ENCODE assay signal across 30 mouse cellular contexts in genomic region chr9:80179688-80180087, GRCm38 (mm10). TPM values are rescaled to one million over a fixed set of nuclear protein-coding genes. Genes with fewer than 3 reads are reported as not detected.
DNase-seq lines count a peak whose midpoint lies in the region; ATAC-seq lines count a peak whose summit lies in the region.
"Had no signal": no experiment of that assay in that cellular context is flagged by ENCODE, and none has a peak within 500 bp of the region (broad histone marks: within the 10 kb centered on the region; RNA-seq: fewer than 3 reads in every experiment).

No protein-coding gene starts in this region.

- no peaks in the 10 kb centered on the region for H3K27me3 ChIP-seq in heart, embryonic 11.5 days (ENCODE audit: control insufficient read depth, insufficient read depth, low read length)
- H3K27me3 ChIP-seq in stomach, embryonic 14.5 days (ENCODE audit: control insufficient read depth, insufficient read depth, low read length) = no peaks in the 10 kb centered on the region
- no peaks in the 10 kb centered on the region for H3K27me3 ChIP-seq in midbrain, embryonic 10.5 days (ENCODE audit: low read depth, poor library complexity, severe bottlenecking)
- H3K27me3 ChIP-seq: CH12.LX; embryonic facial prominence, embryonic 12.5 days; embryonic facial prominence, embryonic 15.5 days; heart, embryonic 12.5 days; heart, embryonic 15.5 days; hindbrain, embryonic 12.5 days; intestine, embryonic 15.5 days had no signal

- no peak overlapping the region for H3K9ac ChIP-seq in heart, embryonic 11.5 days (ENCODE audit: low read depth, low read length)
- H3K9ac ChIP-seq in stomach, embryonic 14.5 days (replicated peaks; ENCODE audit: low read depth, low read length) = no peak overlapping the region
- H3K9ac ChIP-seq: embryonic facial prominence, embryonic 12.5 days; embryonic facial prominence, embryonic 15.5 days; forebrain, postnatal 0 days; heart, embryonic 12.5 days; heart, embryonic 15.5 days; hindbrain, embryonic 12.5 days; intestine, embryonic 15.5 days had no signal

- no peaks in the 10 kb centered on the region for H3K36me3 ChIP-seq in heart, embryonic 11.5 days (ENCODE audit: control insufficient read depth, insufficient read depth, low read length)
- no peaks in the 10 kb centered on the region for H3K36me3 ChIP-seq in stomach, embryonic 14.5 days (ENCODE audit: control insufficient read depth, insufficient read depth, low read length)
- H3K36me3 ChIP-seq in midbrain, embryonic 10.5 days = no peaks in the 10 kb centered on the region
- H3K36me3 ChIP-seq: embryonic facial prominence, embryonic 12.5 days; embryonic facial prominence, embryonic 15.5 days; G1E; heart, embryonic 12.5 days; heart, embryonic 15.5 days; hindbrain, embryonic 12.5 days; intestine, embryonic 15.5 days had no signal

- no peak overlapping the region for H3K4me2 ChIP-seq in heart, embryonic 11.5 days
- no peak overlapping the region for H3K4me2 ChIP-seq in stomach, embryonic 14.5 days (replicated peaks; ENCODE audit: low read depth, low read length)
- H3K4me2 ChIP-seq: embryonic facial prominence, embryonic 12.5 days; embryonic facial prominence, embryonic 15.5 days; heart, embryonic 12.5 days; heart, embryonic 15.5 days; hindbrain, embryonic 12.5 days; intestine, embryonic 15.5 days had no signal

- no peak overlapping the region for H3K4me3 ChIP-seq in heart, embryonic 11.5 days (ENCODE audit: low read depth, low read length)
- no peak overlapping the region for H3K4me3 ChIP-seq in stomach, embryonic 14.5 days (ENCODE audit: low read depth, low read length)
- no peak overlapping the region for H3K4me3 ChIP-seq in midbrain, embryonic 10.5 days
- H3K4me3 ChIP-seq: embryonic facial prominence, embryonic 12.5 days; embryonic facial prominence, embryonic 15.5 days; gastrocnemius, adult 2 months; heart, embryonic 12.5 days; heart, embryonic 15.5 days; hindbrain, embryonic 12.5 days; intestine, embryonic 15.5 days had no signal

- no peaks in the 10 kb centered on the region for H3K9me3 ChIP-seq in heart, embryonic 11.5 days (replicated peaks; ENCODE audit: control insufficient read depth, low read length)
- H3K9me3 ChIP-seq in stomach, embryonic 14.5 days (ENCODE audit: control insufficient read depth, low read depth, low read length) = no peaks in the 10 kb centered on the region
- no peaks in the 10 kb centered on the region for H3K9me3 ChIP-seq in midbrain, embryonic 10.5 days (replicated peaks)
- H3K9me3 ChIP-seq: embryonic facial prominence, embryonic 12.5 days; embryonic facial prominence, embryonic 15.5 days; G1E; heart, embryonic 12.5 days; heart, embryonic 15.5 days; hindbrain, embryonic 12.5 days; intestine, embryonic 15.5 days had no signal

- WGBS in heart, embryonic 11.5 days (ENCODE audit: insufficient replicate concordance) = 66% methylated on average over 4 of the region's 4 CpGs
- WGBS in stomach, embryonic 14.5 days = 54% methylated on average over 4 of the region's 4 CpGs
- 73% methylated on average over 4 of the region's 4 CpGs for WGBS in midbrain, embryonic 10.5 days

- peaks cover 8% of the 10 kb centered on the region for H3K4me1 ChIP-seq in heart, embryonic 11.5 days (ENCODE audit: control insufficient read depth, insufficient read depth, low read length)
- H3K4me1 ChIP-seq in stomach, embryonic 14.5 days (ENCODE audit: control insufficient read depth, insufficient read depth, low read length) = no peaks in the 10 kb centered on the region
- no peaks in the 10 kb centered on the region for H3K4me1 ChIP-seq in midbrain, embryonic 10.5 days
- H3K4me1 ChIP-seq: embryonic facial prominence, embryonic 12.5 days; embryonic facial prominence, embryonic 15.5 days; hindbrain, embryonic 12.5 days had no signal

- 0 out of 2 replicates have a peak, but pooled peaks have one; percentile 10 for ATAC-seq in heart, embryonic 11.5 days (replicated peaks; ENCODE audit: insufficient number of reproducible peaks, low FRiP score, low TSS enrichment)
- peak; percentile 71; the same call in 1 of the 2 replicates for ATAC-seq in stomach, embryonic 14.5 days (ENCODE audit: insufficient number of reproducible peaks, insufficient read depth, low FRiP score, low read depth)
- ATAC-seq: activated CD4-positive, CD25-positive, alpha-beta regulatory T cell, adult 4 months; forebrain, embryonic 14.5 days; forebrain, postnatal 0 days; hindbrain, embryonic 16.5 days; intestine, embryonic 15.5 days had no signal

- H3K27ac ChIP-seq in heart, embryonic 11.5 days (ENCODE audit: low read depth, low read length) = no peak overlapping the region
- H3K27ac ChIP-seq in stomach, embryonic 14.5 days (ENCODE audit: low read length) = no peak overlapping the region
- H3K27ac ChIP-seq in midbrain, embryonic 10.5 days (replicated peaks) = no peak overlapping the region
- H3K27ac ChIP-seq: embryonic facial prominence, embryonic 12.5 days; embryonic facial prominence, embryonic 15.5 days; gastrocnemius, adult 2 months; heart, embryonic 15.5 days; hindbrain, embryonic 12.5 days; intestine, embryonic 15.5 days had no signal

- no peak for DNase-seq in heart, postnatal 4 days
- peak; percentile 21 for DNase-seq in Muller cell, postnatal 12 days (ENCODE audit: inconsistent ontology term)
- no peak for DNase-seq in midbrain, embryonic 10.5 days (ENCODE audit: low spot score)
- no peak for DNase-seq in urinary bladder, adult 2 months (ENCODE audit: low spot score)
- DNase-seq: adrenal gland, adult 8-10 months; adrenal gland, postnatal 25 days; B cell, adult 2 months; cerebellum, adult 11-12 months; cerebellum, adult 8-10 months; cerebellum, postnatal 10 days; cerebellum, postnatal 36 days; embryo, embryonic 11 days; forebrain, postnatal 0 days; gastrocnemius, adult 2 months; gastrocnemius, postnatal 14 days; heart, postnatal 10 days; heart, postnatal 36 days had no signal

RNA-seq across cellular contexts. Expression of gene Myo6, which starts 14.9 kb away (rescaled TPM):
- polyA plus RNA-seq in heart, embryonic 11.5 days (2014; fragmentation: Nextera tagmentation; extraction: Ambion mirVana) = 13.9 and 14.1 TPM in 2 replicates
- total RNA-seq in heart, postnatal 4 days (2021) = 10 to 100 TPM; 18.8 to 21.3 TPM
- 50.6 and 54.9 TPM in 2 replicates for polyA plus RNA-seq in stomach, embryonic 14.5 days (2014; fragmentation: Nextera tagmentation; extraction: Ambion mirVana)
- polyA plus RNA-seq in midbrain, embryonic 10.5 days (2016; fragmentation: Nextera tagmentation; extraction: Ambion mirVana) = 8.4 and 9.9 TPM in 2 replicates
- 14.6 and 24.4 TPM in 2 replicates for polyA plus RNA-seq in urinary bladder, adult 2 months (2012; rRNA removed)
